Mouse (Mus musculus): ENCODE data around the gene Ada.

DNA sequence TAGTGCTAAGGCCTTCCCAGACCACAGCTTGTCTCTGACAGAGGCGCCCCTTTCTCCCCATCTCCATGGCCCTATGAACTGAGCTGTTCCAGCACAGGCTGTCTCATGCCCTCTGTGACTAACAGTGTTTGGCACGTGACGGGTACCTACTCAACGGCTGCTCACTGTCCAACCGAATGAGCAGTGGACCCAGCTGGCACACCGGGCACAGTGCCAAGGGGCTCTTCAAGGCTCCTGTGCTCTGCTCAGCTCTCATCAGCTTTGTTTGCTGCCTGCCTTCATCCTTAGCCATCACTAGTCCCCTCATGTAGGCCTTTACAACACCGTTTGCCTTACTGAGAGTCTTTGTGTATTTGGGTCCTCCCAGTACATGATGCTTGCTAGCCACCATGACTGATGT lies 27.5 kb downstream of the Ada start:
- TF ChIP-seq CTCF (IDR thresholded peaks at IDR 0.05; ENCODE audit: low read depth, low read length) (no peak), POLR2A (IDR thresholded peaks at IDR 0.05; ENCODE audit: extremely low read depth, insufficient read depth, low read length) (no peak)

Data from liver, adult 2 months (tissue).